Mouse (Mus musculus) E14TG2a.4 (cell line): Measurements from ENCODE around the gene Hoxd9.

Source experiments
- CTCF ChIP-seq: conservative IDR thresholded peaks from 2 replicates; pipeline ENCODE4 v1.5.1; 2014; ENCODE audit warnings: low read length
- NANOG ChIP-seq: IDR thresholded peaks from 2 replicates; pipeline ENCODE4 v1.6.1; 2014; ENCODE audit warnings: borderline replicate concordance, low read length, mixed read lengths
- POU5F1 ChIP-seq: IDR thresholded peaks from 2 replicates; pipeline ENCODE4 v1.6.1; 2014; ENCODE audit warnings: low read length, borderline replicate concordance

- TF ChIP-seq CTCF (no peak), NANOG (no peak), POU5F1 (no peak)
These were observed 44.4 kb downstream of the Hoxd9 start for GRCm38 (mm10) chr2:74741979-74742277.
